Mouse (Mus musculus): ENCODE measurements around the gene Pold1. TPM values are rescaled to one million over a fixed set of nuclear protein-coding genes. Genes with fewer than 3 reads are reported as not detected.

The Pold1 gene
- polyA plus RNA-seq, 2 experiments: 37.5 to 46.7 TPM

GRCm38 (mm10) chr7:44527483-44528398 is 20.9 kb downstream of the Pold1 start:
- Histone ChIP-seq H3K9me3 (ENCODE audit: control insufficient read depth, low read length) (no peaks in the 10 kb centered on the region), H3K4me1 (replicated peaks; ENCODE audit: control insufficient read depth in 2 of 2, insufficient read depth in 2 of 2, low read length in 1 of 2) (peaks cover 2 to 6% of the 10 kb centered on the region in 2 experiments; a peak in 2 of 4 replicates), H3K27ac (no peak overlapping the region), H3K4me3 (ENCODE audit: insufficient read depth in 1 of 2, low read depth in 2 of 2, low read length in 2 of 2) (peak overlapping the region; percentile 45 to 57), H3K36me3 (replicated peaks; ENCODE audit: control insufficient read depth, insufficient read depth, low read depth) (no peaks in the 10 kb centered on the region), H3K27me3 (ENCODE audit: control insufficient read depth, insufficient read depth, low read length) (peaks cover 18% of the 10 kb centered on the region), H3K9ac (replicated peaks) (peak overlapping the region; percentile 39), H3K4me2 (ENCODE audit: low read depth) (peak overlapping the region; percentile 76)
- 5% methylated on average over 40 of the region's 40 CpGs for WGBS (ENCODE audit: insufficient replicate concordance)
- peak; percentile 91 for TF ChIP-seq CTCF (IDR thresholded peaks at IDR 0.05; ENCODE audit: low read depth)
- no peak for TF ChIP-seq EP300 (IDR thresholded peaks at IDR 0.05; ENCODE audit: low read depth)
- DNase-seq (ENCODE audit: low read depth in 3 of 3, low spot score in 3 of 3): peak; percentile 51 to 54 (median 52)
- peak; percentile 77 for ATAC-seq (ENCODE audit: insufficient read depth)

GRCm38 (mm10) chr7:44526414-44527154 is 22.1 kb downstream of the Pold1 start:
- DNase-seq (ENCODE audit: low read depth in 3 of 3, low spot score in 3 of 3) (no peak), ATAC-seq (ENCODE audit: insufficient read depth) (no peak)
- Histone ChIP-seq H3K4me2 (ENCODE audit: low read depth) (no peak overlapping the region), H3K27ac (no peak overlapping the region), H3K36me3 (replicated peaks; ENCODE audit: control insufficient read depth, insufficient read depth, low read depth) (no peaks in the 10 kb centered on the region), H3K4me3 (ENCODE audit: insufficient read depth in 1 of 2, low read depth in 2 of 2, low read length in 2 of 2) (no peak overlapping the region), H3K9ac (replicated peaks) (no peak overlapping the region), H3K27me3 (ENCODE audit: control insufficient read depth, insufficient read depth, low read length) (peaks cover 28% of the 10 kb centered on the region), H3K4me1 (replicated peaks; ENCODE audit: control insufficient read depth in 2 of 2, insufficient read depth in 2 of 2, low read length in 1 of 2) (peaks cover 2 to 6% of the 10 kb centered on the region in 2 experiments; a peak in 2 of 4 replicates), H3K9me3 (ENCODE audit: control insufficient read depth, low read length) (no peaks in the 10 kb centered on the region)
- TF ChIP-seq EP300 (IDR thresholded peaks at IDR 0.05; ENCODE audit: low read depth): no peak
- TF ChIP-seq CTCF (IDR thresholded peaks at IDR 0.05; ENCODE audit: low read depth): no peak
- WGBS (ENCODE audit: insufficient replicate concordance): 67% methylated on average over 14 of the region's 14 CpGs

- no peaks in the 10 kb centered on the region for H3K36me3 ChIP-seq (replicated peaks; ENCODE audit: control insufficient read depth, insufficient read depth, low read depth)
- no peak overlapping the region for H3K27ac ChIP-seq
- ATAC-seq (ENCODE audit: insufficient read depth) (no peak), DNase-seq (ENCODE audit: low read depth in 3 of 3, low spot score in 3 of 3) (no peak)
- no peak overlapping the region for H3K9ac ChIP-seq (replicated peaks)
- no peak overlapping the region for H3K4me3 ChIP-seq (ENCODE audit: insufficient read depth in 1 of 2, low read depth in 2 of 2, low read length in 2 of 2)
- H3K9me3 ChIP-seq (ENCODE audit: control insufficient read depth, low read length): no peaks in the 10 kb centered on the region
- 20% methylated on average over 22 of the region's 22 CpGs for WGBS (ENCODE audit: insufficient replicate concordance)
- TF ChIP-seq EP300 (IDR thresholded peaks at IDR 0.05; ENCODE audit: low read depth) (no peak), CTCF (IDR thresholded peaks at IDR 0.05; ENCODE audit: low read depth) (no peak)
- H3K4me2 ChIP-seq (ENCODE audit: low read depth): no peak overlapping the region
- H3K4me1 ChIP-seq (replicated peaks; ENCODE audit: control insufficient read depth in 2 of 2, insufficient read depth in 2 of 2, low read length in 1 of 2): peaks cover 2 to 6% of the 10 kb centered on the region in 2 experiments; a peak in 2 of 4 replicates
- peaks cover 29% of the 10 kb centered on the region for H3K27me3 ChIP-seq (ENCODE audit: control insufficient read depth, insufficient read depth, low read length)
Measured at GRCm38 (mm10) chr7:44525126-44525832, 23.4 kb downstream of the Pold1 start.

GRCm38 (mm10) chr7:44524502-44524901 is 24.1 kb downstream of the Pold1 start, which contains the start of gene Mybpc2:
Gene Mybpc2, minus strand, starts transcription at chr7:44524656.
- Histone ChIP-seq H3K9ac (replicated peaks) (no peak within 1 kb of the TSS), H3K4me2 (ENCODE audit: low read depth) (no peak within 1 kb of the TSS)

More at GRCm38 (mm10) chr7:44524502-44524901, 24.1 kb downstream of the Pold1 start, which contains the start of gene Mybpc2:
- no peaks in the 10 kb centered on the region for H3K9me3 ChIP-seq (ENCODE audit: control insufficient read depth, low read length)
- DNase-seq (ENCODE audit: low read depth in 3 of 3, low spot score in 3 of 3) (no peak), ATAC-seq (ENCODE audit: insufficient read depth) (no peak)
- peaks cover 2 to 6% of the 10 kb centered on the region in 2 experiments; a peak in 2 of 4 replicates for H3K4me1 ChIP-seq (replicated peaks; ENCODE audit: control insufficient read depth in 2 of 2, insufficient read depth in 2 of 2, low read length in 1 of 2)
- 29% methylated on average over 12 of the region's 12 CpGs for WGBS (ENCODE audit: insufficient replicate concordance)
- H3K27ac ChIP-seq: no peak within 1 kb of the TSS
- peaks cover 29% of the 10 kb centered on the region for H3K27me3 ChIP-seq (ENCODE audit: control insufficient read depth, insufficient read depth, low read length)
- H3K4me3 ChIP-seq (ENCODE audit: insufficient read depth in 1 of 2, low read depth in 2 of 2, low read length in 2 of 2): no peak within 1 kb of the TSS
- TF ChIP-seq CTCF (IDR thresholded peaks at IDR 0.05; ENCODE audit: low read depth): no peak
- no peak for TF ChIP-seq EP300 (IDR thresholded peaks at IDR 0.05; ENCODE audit: low read depth)
- H3K36me3 ChIP-seq (replicated peaks; ENCODE audit: control insufficient read depth, insufficient read depth, low read depth): no peaks in the 10 kb centered on the region
